Mouse (Mus musculus) intestine, postnatal 0 days (tissue): ENCODE measurements around the gene Gm17268. TPM values are rescaled to one million over a fixed set of nuclear protein-coding genes. Genes with fewer than 3 reads are reported as not detected.
A peak's percentile ranks its signal among the peaks of the same experiment; 100 is the strongest.

Experiments
- ATAC-seq: fragments of 200-750 bp; cut with Nextera tagmentation; 2 replicates; pipeline ENCODE4 v1.8.0; 2017; ENCODE audit warnings: mild to moderate bottlenecking, moderate TSS enrichment, moderate library complexity
- H3K27ac ChIP-seq: fragments of 300-500 bp; sonication (generic); 2 replicates; pipeline ENCODE4 v1.5.1; 2014; ENCODE audit warnings: mild to moderate bottlenecking, low read depth, low read length, moderate library complexity
- H3K27me3 ChIP-seq: fragments of 300-500 bp; sonication (generic); replicated peaks from 2 replicates; pipeline ENCODE4 v1.6.1; 2014; ENCODE audit warnings: low read length, mixed read lengths; ENCODE audit not compliant: control insufficient read depth, insufficient read depth
- H3K36me3 ChIP-seq: fragments of 300-500 bp; sonication (generic); 2 replicates; pipeline ENCODE4 v1.6.1; 2014; ENCODE audit warnings: mild to moderate bottlenecking, moderate library complexity; ENCODE audit not compliant: control insufficient read depth, insufficient read depth
- H3K4me1 ChIP-seq: fragments of 300-500 bp; sonication (generic); replicated peaks from 2 replicates; pipeline ENCODE4 v1.6.1; 2014; ENCODE audit warnings: antibody characterized with exemption, low read length, mixed read lengths; ENCODE audit not compliant: control insufficient read depth, insufficient read depth
- H3K4me2 ChIP-seq: fragments of 300-500 bp; sonication (generic); replicated peaks from 2 replicates; pipeline ENCODE4 v1.6.1; 2014; ENCODE audit warnings: low read depth, mild to moderate bottlenecking, moderate library complexity
- H3K4me3 ChIP-seq: fragments of 300-500 bp; sonication (generic); 2 replicates; pipeline ENCODE4 v1.5.1; 2014; ENCODE audit warnings: low read depth, low read length
- H3K9ac ChIP-seq: fragments of 300-500 bp; sonication (generic); 2 replicates; pipeline ENCODE4 v1.6.1; 2014; ENCODE audit warnings: mild to moderate bottlenecking, low read depth, low read length
- H3K9me3 ChIP-seq: fragments of 300-500 bp; sonication (generic); 2 replicates; pipeline ENCODE4 v1.6.1; 2016; ENCODE audit warnings: mixed run types; ENCODE audit not compliant: control insufficient read depth
- CTCF ChIP-seq: sonication (generic); IDR thresholded peaks from 2 replicates; pipeline ENCODE4 v1.5.1; 2016; ENCODE audit warnings: low read depth, mild to moderate bottlenecking, control low read depth, antibody characterized with exemption, moderate library complexity
- WGBS: fragments of 180-500 bp; shearing (Covaris S2); extraction: QIAGEN DNeasy Blood & Tissue Kit; methylation state at CpG from one replicate; pipeline ENCODE4 v1.1.7; 2014; 5-methylcytosine and 5-hydroxymethylcytosine counted together
- polyA plus RNA-seq: library from polyadenylated mRNA; unstranded; fragments of >200 nt; fragmentation: Nextera tagmentation; extraction: Ambion mirVana; gene quantifications from 2 replicates; pipeline ENCODE4 v1.2.1, GENCODE M21; 2015

The Gm17268 gene
- polyA plus RNA-seq, 1 experiment from 2014 or later = not detected

DNA sequence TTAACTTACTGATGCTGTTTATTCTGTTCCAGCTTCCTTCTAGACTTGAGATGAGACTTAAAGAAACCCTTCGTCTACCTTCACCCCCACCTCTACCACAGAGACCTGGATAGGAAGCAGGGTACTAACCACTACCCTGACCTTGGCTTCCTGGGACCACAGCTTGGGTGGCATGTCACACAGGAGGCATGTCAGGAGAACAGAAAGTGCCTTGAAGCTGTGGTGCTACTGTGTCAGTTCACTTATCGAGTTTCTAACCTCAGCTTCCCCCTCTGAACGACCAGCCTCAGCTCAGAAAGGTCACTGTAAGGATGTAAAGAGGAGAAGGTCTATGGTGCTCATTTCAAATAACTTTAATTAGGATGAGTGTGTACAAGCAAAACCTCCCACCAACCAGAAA is 17.0 kb downstream of the Gm17268 start:
- H3K27me3 ChIP-seq = no peaks in the 10 kb centered on the region
- no peaks in the 10 kb centered on the region for H3K36me3 ChIP-seq
- WGBS = 61% methylated on average over 3 of the region's 3 CpGs
- no peak overlapping the region for H3K9ac ChIP-seq
- no peaks in the 10 kb centered on the region for H3K9me3 ChIP-seq
- ATAC-seq = no peak
- H3K4me2 ChIP-seq = no peak overlapping the region
- TF ChIP-seq CTCF = no peak
- no peak overlapping the region for H3K4me3 ChIP-seq
- H3K4me1 ChIP-seq = no peaks in the 10 kb centered on the region
- H3K27ac ChIP-seq = no peak overlapping the region

DNA sequence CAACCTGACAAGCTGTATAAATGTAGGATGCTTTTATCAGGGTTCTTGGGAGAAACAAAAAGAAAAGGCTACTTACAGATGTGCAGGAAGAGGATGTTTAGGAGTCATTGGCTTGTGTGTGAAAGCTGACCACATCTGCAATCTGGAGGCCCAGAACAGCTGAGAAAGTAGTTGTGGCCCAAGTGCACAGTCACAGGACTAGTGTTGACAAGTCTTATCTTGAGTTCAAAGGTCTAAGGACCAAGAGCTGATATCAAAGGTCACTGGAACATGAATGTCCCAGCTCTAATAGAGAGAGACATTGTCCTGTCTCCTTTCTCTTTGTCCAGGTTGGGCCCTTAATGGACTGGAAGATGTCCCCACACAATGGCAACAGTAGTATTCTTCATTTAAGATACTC is 18.6 kb downstream of the Gm17268 start:
- ATAC-seq = peak; percentile 63; the same call in 1 of the 2 replicates
- no peaks in the 10 kb centered on the region for H3K9me3 ChIP-seq
- H3K4me3 ChIP-seq = no peak overlapping the region
- TF ChIP-seq CTCF = no peak
- H3K4me1 ChIP-seq = no peaks in the 10 kb centered on the region
- no peaks in the 10 kb centered on the region for H3K27me3 ChIP-seq
- H3K27ac ChIP-seq = no peak overlapping the region
- H3K36me3 ChIP-seq = no peaks in the 10 kb centered on the region
- no peak overlapping the region for H3K4me2 ChIP-seq
- no peak overlapping the region for H3K9ac ChIP-seq

DNA sequence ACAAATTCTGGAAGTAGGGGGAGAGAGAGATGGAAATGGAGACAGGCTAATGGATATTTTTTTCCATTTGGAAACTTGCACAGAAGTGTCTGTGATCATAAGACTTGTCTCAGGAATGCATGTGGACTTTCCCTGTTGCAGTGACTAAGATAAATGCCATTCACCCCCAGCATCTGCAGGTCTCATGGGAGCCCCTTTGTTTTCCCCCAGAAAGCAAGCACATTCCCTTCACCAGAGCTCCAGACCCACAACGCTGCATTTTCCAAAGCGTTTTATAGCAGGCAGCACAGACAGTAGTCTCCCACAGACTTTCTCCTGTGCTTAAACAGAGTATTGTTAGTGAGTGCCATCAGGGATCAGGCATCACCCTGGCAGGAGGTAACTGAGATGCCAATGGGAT is 19.0 kb downstream of the Gm17268 start:
- Histone ChIP-seq H3K9me3 (no peaks in the 10 kb centered on the region), H3K9ac (no peak overlapping the region), H3K36me3 (no peaks in the 10 kb centered on the region), H3K4me3 (no peak overlapping the region), H3K4me1 (no peaks in the 10 kb centered on the region), H3K27ac (no peak overlapping the region), H3K4me2 (no peak overlapping the region), H3K27me3 (no peaks in the 10 kb centered on the region)
- 27% methylated on average over 2 of the region's 2 CpGs for WGBS
- no peak for TF ChIP-seq CTCF
- ATAC-seq = no peak

- no peak for ATAC-seq
- Histone ChIP-seq H3K36me3 (no peaks in the 10 kb centered on the region), H3K4me3 (no peak overlapping the region), H3K27me3 (no peaks in the 10 kb centered on the region), H3K9me3 (no peaks in the 10 kb centered on the region), H3K4me1 (no peaks in the 10 kb centered on the region), H3K4me2 (no peak overlapping the region), H3K27ac (no peak overlapping the region), H3K9ac (no peak overlapping the region)
- no peak for TF ChIP-seq CTCF
- 67% methylated on average over 3 of the region's 3 CpGs for WGBS
Measured at GRCm38 (mm10) chr11:82016181-82016780, 22.1 kb downstream of the Gm17268 start.

- no peaks in the 10 kb centered on the region for H3K4me1 ChIP-seq
- H3K27me3 ChIP-seq = no peaks in the 10 kb centered on the region
- WGBS = 50% methylated on average over 2 of the region's 2 CpGs
- no peak overlapping the region for H3K9ac ChIP-seq
- H3K36me3 ChIP-seq = no peaks in the 10 kb centered on the region
- no peak for ATAC-seq
- no peaks in the 10 kb centered on the region for H3K9me3 ChIP-seq
- H3K4me3 ChIP-seq = no peak overlapping the region
- H3K4me2 ChIP-seq = no peak overlapping the region
- no peak overlapping the region for H3K27ac ChIP-seq
- no peak for TF ChIP-seq CTCF
Measured at GRCm38 (mm10) chr11:82015066-82015465, 23.3 kb downstream of the Gm17268 start.

DNA sequence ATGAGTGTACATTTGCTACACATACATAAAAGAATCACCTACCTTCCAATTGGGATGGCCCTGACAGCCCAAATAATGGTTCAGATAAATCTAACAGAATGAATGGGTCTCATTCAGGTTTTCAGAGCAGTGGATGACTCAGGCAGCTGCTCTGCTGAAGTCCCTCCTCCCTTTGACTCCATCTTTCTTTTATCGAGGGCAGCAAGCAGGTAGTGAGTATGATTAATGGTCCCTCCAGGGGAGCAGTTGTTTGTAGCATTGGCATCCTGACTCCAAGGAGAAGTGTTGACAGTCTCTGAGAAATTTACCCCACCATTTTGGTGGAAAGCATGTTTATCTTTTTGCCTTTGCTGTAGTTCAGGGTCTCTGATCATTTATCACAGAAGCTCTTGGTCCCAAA is 24.6 kb downstream of the Gm17268 start:
- H3K9ac ChIP-seq = no peak overlapping the region
- WGBS = 33% methylated on average over 1 of the region's 1 CpGs
- H3K36me3 ChIP-seq = no peaks in the 10 kb centered on the region
- TF ChIP-seq CTCF = no peak
- ATAC-seq = no peak
- no peaks in the 10 kb centered on the region for H3K27me3 ChIP-seq
- no peaks in the 10 kb centered on the region for H3K9me3 ChIP-seq
- no peak overlapping the region for H3K4me3 ChIP-seq
- H3K4me2 ChIP-seq = no peak overlapping the region
- H3K4me1 ChIP-seq = no peaks in the 10 kb centered on the region
- no peak overlapping the region for H3K27ac ChIP-seq
